Mouse (Mus musculus): ENCODE measurements around the gene Mag. TPM values are rescaled to one million over a fixed set of nuclear protein-coding genes. Genes with fewer than 3 reads are reported as not detected.
A peak's percentile ranks its signal among the peaks of the same experiment; 100 is the strongest.
"Not testable (repeated sequence)": the region's sequence is repeated elsewhere in the genome, so short reads cannot be mapped to it uniquely, and the experiment has no call there.

The Mag gene
- polyA plus RNA-seq, 1 experiment from 2014 or later, result 0.27 TPM

DNA sequence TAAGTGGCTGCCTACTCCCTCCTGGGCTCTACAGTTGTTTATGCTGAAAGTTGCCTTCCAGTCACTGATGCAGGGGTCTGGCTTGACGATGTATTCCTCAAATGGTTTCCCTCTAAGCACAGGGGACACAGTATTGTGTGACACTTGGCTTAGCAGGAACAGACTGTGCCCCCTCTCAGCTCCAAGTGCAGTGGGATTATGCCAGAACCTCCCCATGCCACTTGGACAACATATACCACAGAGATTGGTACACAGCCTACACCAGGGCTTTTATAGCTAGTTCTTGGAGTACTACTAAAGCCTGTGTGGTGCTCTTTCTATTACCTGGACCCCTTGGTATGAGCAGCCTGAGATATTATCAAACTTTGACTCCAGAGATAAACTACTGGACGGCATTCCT is 30.0 kb upstream of the Mag start:
- H3K9me3 ChIP-seq (replicated peaks; ENCODE audit: control insufficient read depth, low read length); H3K4me3 ChIP-seq (ENCODE audit: low read depth, low read length); H3K4me1 ChIP-seq (ENCODE audit: control insufficient read depth, low read depth, low read length); H3K27ac ChIP-seq (ENCODE audit: low read length); ATAC-seq (ENCODE audit: low read depth); H3K4me2 ChIP-seq (ENCODE audit: low read depth, low read length); H3K9ac ChIP-seq (ENCODE audit: low read depth, low read length); H3K36me3 ChIP-seq (ENCODE audit: control insufficient read depth, insufficient read depth); H3K27me3 ChIP-seq (ENCODE audit: control insufficient read depth, insufficient read depth, low read depth, low read length): not testable (repeated sequence)
- 61% methylated on average over 2 of the region's 2 CpGs for WGBS (ENCODE audit: insufficient replicate concordance)

- WGBS (ENCODE audit: insufficient replicate concordance), result 51% methylated on average over 9 of the region's 9 CpGs
- no peak within 1 kb of the TSS for H3K27ac ChIP-seq (ENCODE audit: low read length)
These were observed 29.4 kb upstream of the Mag start, which contains the start of gene Hamp for GRCm38 (mm10) chr7:30943909-30944635. Gene Hamp (minus strand): TSS chr7:30944032.

GRCm38 (mm10) chr7:30942365-30942764 is 27.7 kb upstream of the Mag start:
- H3K9ac ChIP-seq (ENCODE audit: low read depth, low read length); H3K4me3 ChIP-seq (ENCODE audit: low read depth, low read length); H3K27me3 ChIP-seq (ENCODE audit: control insufficient read depth, insufficient read depth, low read depth, low read length); H3K4me1 ChIP-seq (ENCODE audit: control insufficient read depth, low read depth, low read length); ATAC-seq (ENCODE audit: low read depth); H3K9me3 ChIP-seq (replicated peaks; ENCODE audit: control insufficient read depth, low read length); H3K4me2 ChIP-seq (ENCODE audit: low read depth, low read length); H3K27ac ChIP-seq (ENCODE audit: low read length); H3K36me3 ChIP-seq (ENCODE audit: control insufficient read depth, insufficient read depth): not testable (repeated sequence)
- 19% methylated on average over 3 of the region's 3 CpGs for WGBS (ENCODE audit: insufficient replicate concordance)

More at GRCm38 (mm10) chr7:30943909-30944635, 29.4 kb upstream of the Mag start, which contains the start of gene Hamp:
- peak; percentile 35 for ATAC-seq (ENCODE audit: low read depth)
- no peak within 1 kb of the TSS for H3K9ac ChIP-seq (ENCODE audit: low read depth, low read length)
- H3K9me3 ChIP-seq (replicated peaks; ENCODE audit: control insufficient read depth, low read length), result no peaks in the 10 kb centered on the region
- peaks cover 4% of the 10 kb centered on the region for H3K36me3 ChIP-seq (ENCODE audit: control insufficient read depth, insufficient read depth)
- no peak within 1 kb of the TSS for H3K4me3 ChIP-seq (ENCODE audit: low read depth, low read length)
- no peaks in the 10 kb centered on the region for H3K27me3 ChIP-seq (ENCODE audit: control insufficient read depth, insufficient read depth, low read depth, low read length)
- H3K4me2 ChIP-seq (ENCODE audit: low read depth, low read length), result no peak within 1 kb of the TSS
- H3K4me1 ChIP-seq (ENCODE audit: control insufficient read depth, low read depth, low read length), result no peaks in the 10 kb centered on the region

DNA sequence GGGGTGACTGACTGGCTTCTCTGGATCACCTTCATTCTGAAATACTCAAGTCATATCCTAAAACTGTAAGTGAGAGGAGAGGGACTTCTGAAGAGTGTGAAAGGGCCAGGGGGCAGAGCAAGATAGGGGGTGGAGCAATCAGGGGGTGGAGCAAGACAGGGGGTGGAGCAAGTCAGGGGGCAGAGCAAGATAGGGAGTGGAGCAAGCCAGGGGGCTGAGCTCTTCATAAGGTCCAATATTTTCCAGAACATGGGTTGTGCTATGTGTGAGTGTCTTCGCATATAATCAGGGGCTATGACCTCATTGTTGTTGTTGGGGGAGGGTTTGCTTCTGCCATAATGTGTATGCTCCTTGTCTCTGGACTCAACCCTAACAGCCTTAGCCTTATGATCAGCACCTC is 25.4 kb upstream of the Mag start:
- WGBS (ENCODE audit: insufficient replicate concordance), result 64% methylated on average over 1 of the region's 1 CpGs
- not testable (repeated sequence) for H3K4me3 ChIP-seq (ENCODE audit: low read depth, low read length); ATAC-seq (ENCODE audit: low read depth); H3K4me1 ChIP-seq (ENCODE audit: control insufficient read depth, low read depth, low read length); H3K9me3 ChIP-seq (replicated peaks; ENCODE audit: control insufficient read depth, low read length); H3K27ac ChIP-seq (ENCODE audit: low read length); H3K36me3 ChIP-seq (ENCODE audit: control insufficient read depth, insufficient read depth); H3K9ac ChIP-seq (ENCODE audit: low read depth, low read length); H3K27me3 ChIP-seq (ENCODE audit: control insufficient read depth, insufficient read depth, low read depth, low read length); H3K4me2 ChIP-seq (ENCODE audit: low read depth, low read length)

DNA sequence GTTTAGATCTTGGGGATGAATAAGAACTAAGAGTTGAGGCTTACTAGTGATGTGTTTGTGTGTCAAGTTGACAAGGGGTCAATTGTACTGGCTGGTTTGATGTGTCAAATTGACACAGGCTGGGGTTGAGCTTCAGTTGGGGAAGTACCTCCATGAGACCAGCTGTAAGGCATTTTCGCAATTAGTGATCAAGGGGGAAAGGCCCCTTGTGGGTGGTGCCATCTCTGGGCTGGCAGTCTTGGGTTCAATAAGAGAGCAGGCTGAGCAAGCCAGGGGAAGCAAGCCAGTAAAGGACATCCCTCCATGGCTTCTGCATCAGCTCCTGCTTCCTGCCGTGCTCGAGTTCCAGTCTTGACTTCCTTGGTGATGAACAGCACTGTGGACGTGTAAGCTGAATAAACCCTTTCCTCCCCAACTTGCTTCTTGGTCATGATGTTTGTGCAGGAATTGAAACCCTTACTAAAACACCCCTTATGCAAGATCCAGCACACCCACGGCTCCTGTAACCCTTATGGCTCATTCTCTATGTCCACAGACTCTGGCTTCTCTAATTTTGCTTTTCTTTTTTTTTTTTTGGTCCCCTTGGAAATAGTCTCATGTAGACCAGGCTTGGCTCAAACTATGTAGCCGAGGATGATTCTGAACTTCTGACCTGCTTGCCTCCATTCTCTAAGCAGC is 20.9 kb upstream of the Mag start:
- H3K9me3 ChIP-seq (replicated peaks; ENCODE audit: control insufficient read depth, low read length); H3K4me3 ChIP-seq (ENCODE audit: low read depth, low read length); ATAC-seq (ENCODE audit: low read depth); H3K27me3 ChIP-seq (ENCODE audit: control insufficient read depth, insufficient read depth, low read depth, low read length); H3K27ac ChIP-seq (ENCODE audit: low read length); H3K9ac ChIP-seq (ENCODE audit: low read depth, low read length); H3K4me1 ChIP-seq (ENCODE audit: control insufficient read depth, low read depth, low read length); H3K4me2 ChIP-seq (ENCODE audit: low read depth, low read length); H3K36me3 ChIP-seq (ENCODE audit: control insufficient read depth, insufficient read depth): not testable (repeated sequence)
- WGBS (ENCODE audit: insufficient replicate concordance), result 51% methylated on average over 6 of the region's 6 CpGs

- not testable (repeated sequence) for H3K9me3 ChIP-seq (replicated peaks; ENCODE audit: control insufficient read depth, low read length); H3K27ac ChIP-seq (ENCODE audit: low read length); H3K36me3 ChIP-seq (ENCODE audit: control insufficient read depth, insufficient read depth); H3K4me2 ChIP-seq (ENCODE audit: low read depth, low read length); H3K4me3 ChIP-seq (ENCODE audit: low read depth, low read length); ATAC-seq (ENCODE audit: low read depth); H3K9ac ChIP-seq (ENCODE audit: low read depth, low read length); H3K4me1 ChIP-seq (ENCODE audit: control insufficient read depth, low read depth, low read length); H3K27me3 ChIP-seq (ENCODE audit: control insufficient read depth, insufficient read depth, low read depth, low read length)
- WGBS (ENCODE audit: insufficient replicate concordance), result 71% methylated on average over 2 of the region's 2 CpGs
These were observed 9.9 kb upstream of the Mag start, which contains the start of gene Hamp2 for GRCm38 (mm10) chr7:30924581-30924980. Gene Hamp2 (minus strand): TSS chr7:30924681.

DNA sequence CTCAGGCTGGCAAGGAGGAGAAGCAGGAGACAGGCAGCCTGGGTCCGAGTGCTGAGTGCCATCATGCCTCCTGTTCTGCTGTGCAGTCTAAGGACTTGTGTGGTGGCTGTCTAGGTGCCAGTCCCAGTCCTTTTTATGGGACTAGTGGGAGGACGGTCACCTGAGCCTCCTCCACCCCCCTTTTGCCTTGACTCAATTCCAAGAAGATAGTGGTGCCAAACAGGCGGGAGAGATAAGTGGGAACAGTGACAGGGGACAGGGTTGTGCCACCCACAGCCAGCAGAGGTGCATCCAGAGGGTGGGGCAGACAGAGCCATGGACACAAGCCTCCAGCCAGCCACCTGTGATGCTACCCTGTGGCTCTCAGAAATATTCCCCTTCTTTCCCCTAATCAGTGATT is 9.4 kb upstream of the Mag start:
- Histone ChIP-seq H3K4me2 (ENCODE audit: low read depth, low read length) (no peak overlapping the region), H3K27ac (ENCODE audit: low read length) (no peak overlapping the region), H3K9me3 (replicated peaks; ENCODE audit: control insufficient read depth, low read length) (no peaks in the 10 kb centered on the region), H3K27me3 (ENCODE audit: control insufficient read depth, insufficient read depth, low read depth, low read length) (no peaks in the 10 kb centered on the region), H3K4me3 (ENCODE audit: low read depth, low read length) (no peak overlapping the region), H3K36me3 (ENCODE audit: control insufficient read depth, insufficient read depth) (no peaks in the 10 kb centered on the region), H3K4me1 (ENCODE audit: control insufficient read depth, low read depth, low read length) (no peaks in the 10 kb centered on the region), H3K9ac (ENCODE audit: low read depth, low read length) (no peak overlapping the region)
- 31% methylated on average over 3 of the region's 3 CpGs for WGBS (ENCODE audit: insufficient replicate concordance)
- ATAC-seq (ENCODE audit: low read depth), result no peak

DNA sequence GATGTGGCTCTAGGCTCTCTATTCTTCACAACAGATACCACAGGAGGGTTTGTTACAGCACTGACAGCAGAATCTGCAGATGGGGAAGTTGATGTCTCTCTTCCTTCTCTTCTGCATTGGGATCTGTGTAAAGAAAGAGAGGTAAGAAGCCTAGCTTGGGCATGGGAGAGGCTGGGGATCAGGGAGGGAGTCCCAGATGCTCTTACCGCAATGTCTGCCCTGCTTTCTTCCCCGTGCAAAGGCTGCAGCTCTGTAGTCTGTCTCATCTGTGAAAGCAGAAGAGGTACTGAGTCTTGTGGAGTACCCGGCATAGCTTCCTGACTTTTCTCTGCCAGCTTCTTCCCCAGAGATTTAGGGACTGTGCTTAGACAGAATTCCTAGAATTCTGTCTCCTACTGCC is 7.8 kb upstream of the Mag start:
- not testable (repeated sequence) for H3K4me3 ChIP-seq (ENCODE audit: low read depth, low read length); H3K27ac ChIP-seq (ENCODE audit: low read length); H3K9me3 ChIP-seq (replicated peaks; ENCODE audit: control insufficient read depth, low read length); H3K27me3 ChIP-seq (ENCODE audit: control insufficient read depth, insufficient read depth, low read depth, low read length); H3K4me2 ChIP-seq (ENCODE audit: low read depth, low read length); H3K4me1 ChIP-seq (ENCODE audit: control insufficient read depth, low read depth, low read length); H3K9ac ChIP-seq (ENCODE audit: low read depth, low read length); ATAC-seq (ENCODE audit: low read depth); H3K36me3 ChIP-seq (ENCODE audit: control insufficient read depth, insufficient read depth)
- 11% methylated on average over 3 of the region's 3 CpGs for WGBS (ENCODE audit: insufficient replicate concordance)

DNA sequence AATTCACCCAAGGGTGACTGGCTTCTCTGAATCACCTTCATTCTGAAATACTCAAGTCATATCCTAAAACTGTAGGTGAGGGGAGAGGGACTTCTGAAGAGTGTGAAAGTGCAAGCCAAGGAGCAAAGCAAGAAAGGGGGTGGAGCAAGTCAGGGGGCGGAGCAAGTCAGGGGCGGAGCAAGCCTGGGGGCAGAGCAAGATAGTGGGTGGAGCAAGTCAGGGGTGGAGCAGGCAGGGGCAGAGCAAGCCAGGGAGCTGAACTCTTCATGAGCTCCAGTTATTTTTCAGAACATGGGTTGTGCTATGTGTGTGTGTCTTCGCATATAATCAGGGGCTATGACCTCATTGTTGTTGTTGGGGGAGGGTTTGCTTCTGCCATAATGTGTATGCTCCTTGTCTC is 5.5 kb upstream of the Mag start:
- no peak overlapping the region for H3K9ac ChIP-seq (ENCODE audit: low read depth, low read length)
- H3K4me3 ChIP-seq (ENCODE audit: low read depth, low read length), result no peak overlapping the region
- no peak overlapping the region for H3K27ac ChIP-seq (ENCODE audit: low read length)
- no peak overlapping the region for H3K4me2 ChIP-seq (ENCODE audit: low read depth, low read length)
- H3K4me1 ChIP-seq (ENCODE audit: control insufficient read depth, low read depth, low read length), result no peaks in the 10 kb centered on the region; the same call in 1 of the 2 replicates
- H3K36me3 ChIP-seq (ENCODE audit: control insufficient read depth, insufficient read depth), result no peaks in the 10 kb centered on the region
- H3K9me3 ChIP-seq (replicated peaks; ENCODE audit: control insufficient read depth, low read length), result no peaks in the 10 kb centered on the region
- 0 out of 2 replicates have a peak, but pooled peaks have one; percentile 39 for ATAC-seq (ENCODE audit: low read depth)
- no peaks in the 10 kb centered on the region for H3K27me3 ChIP-seq (ENCODE audit: control insufficient read depth, insufficient read depth, low read depth, low read length)
- WGBS (ENCODE audit: insufficient replicate concordance), result 35% methylated on average over 3 of the region's 3 CpGs

Data from liver, embryonic 16.5 days (tissue).